Mouse (Mus musculus): ENCODE results near the gene Atp1a2. TPM values are rescaled to one million over a fixed set of nuclear protein-coding genes. Genes with fewer than 3 reads are reported as not detected.
A peak's percentile ranks its signal among the peaks of the same experiment; 100 is the strongest.

Atp1a2 gene
- total RNA-seq, 2 experiments from 2014 or later, result 896 to 1,049 TPM

- peak; percentile 65 for DNase-seq (ENCODE audit: low spot score)
Measured at GRCm38 (mm10) chr1:172325680-172326535, 28.0 kb upstream of the Atp1a2 start.

DNA sequence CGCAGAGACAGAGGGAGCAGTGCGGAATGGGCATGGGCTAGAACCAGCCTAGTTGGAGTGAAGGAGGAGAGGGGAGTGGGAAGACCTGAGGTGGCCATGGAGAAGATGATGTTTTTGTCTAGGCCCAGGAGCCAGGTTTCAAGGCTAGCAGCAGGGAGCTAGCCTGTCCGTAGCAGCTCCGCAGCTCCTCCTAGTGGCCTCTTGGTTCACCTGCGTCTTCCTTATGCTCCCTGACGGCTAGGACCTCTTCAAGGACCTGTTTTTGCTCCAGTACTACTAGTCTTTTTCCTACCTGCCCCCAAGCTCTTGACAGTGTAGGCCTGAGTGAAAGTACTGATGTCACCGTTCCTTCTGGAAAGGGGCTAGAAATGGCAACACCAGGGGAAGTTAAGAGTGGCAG is 26.9 kb upstream of the Atp1a2 start:
- DNase-seq (ENCODE audit: low spot score), result peak; percentile 73

- no peak for DNase-seq (ENCODE audit: low spot score)
Measured at GRCm38 (mm10) chr1:172323801-172324359, 26.0 kb upstream of the Atp1a2 start.

GRCm38 (mm10) chr1:172323298-172323697 is 25.4 kb upstream of the Atp1a2 start:
- DNase-seq (ENCODE audit: low spot score), result no peak

DNA sequence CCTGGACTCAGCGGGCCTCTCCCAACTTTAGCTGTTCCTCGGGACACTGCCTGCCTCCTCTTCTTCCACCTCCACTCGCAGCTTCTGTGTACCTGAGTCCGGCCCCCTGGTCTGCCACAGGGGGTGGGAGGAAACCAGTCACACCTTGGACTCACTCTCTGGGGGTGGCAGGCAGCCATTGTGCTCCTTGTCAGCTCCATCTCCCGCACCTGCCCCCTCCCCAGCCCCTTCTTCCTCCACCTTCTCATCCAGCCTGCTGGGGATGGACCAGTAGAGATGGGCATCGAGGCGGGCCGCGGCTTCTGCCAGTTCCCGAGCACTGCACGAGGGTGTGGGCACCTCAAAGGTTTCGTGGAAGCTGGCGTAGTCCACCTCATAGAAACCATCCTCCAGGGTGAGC is 24.9 kb upstream of the Atp1a2 start:
- no peak for DNase-seq (ENCODE audit: low spot score)

- DNase-seq (ENCODE audit: low spot score), result no peak
Measured at GRCm38 (mm10) chr1:172319921-172320411, 22.1 kb upstream of the Atp1a2 start.

DNA sequence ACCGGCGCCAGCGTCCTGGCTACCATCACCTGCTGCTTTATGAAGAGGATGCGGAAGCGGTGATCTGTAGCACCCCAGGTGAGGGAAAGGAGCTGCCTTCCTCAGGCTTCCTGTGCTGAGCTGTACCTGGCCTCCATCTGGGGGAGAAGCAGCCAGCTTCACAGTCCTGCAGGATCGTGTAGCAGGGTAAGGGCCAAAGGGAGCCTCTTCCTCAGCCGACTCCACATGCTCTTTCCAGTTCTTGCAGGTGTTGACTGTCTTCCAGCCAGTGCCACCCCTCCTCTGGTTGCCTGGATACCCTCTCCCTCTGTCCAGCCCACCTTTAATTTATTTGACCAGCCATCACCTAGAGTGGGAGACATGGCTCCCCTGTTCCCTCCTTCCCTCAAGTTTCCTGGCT is 21.5 kb upstream of the Atp1a2 start:
- DNase-seq (ENCODE audit: low spot score), result no peak

DNA sequence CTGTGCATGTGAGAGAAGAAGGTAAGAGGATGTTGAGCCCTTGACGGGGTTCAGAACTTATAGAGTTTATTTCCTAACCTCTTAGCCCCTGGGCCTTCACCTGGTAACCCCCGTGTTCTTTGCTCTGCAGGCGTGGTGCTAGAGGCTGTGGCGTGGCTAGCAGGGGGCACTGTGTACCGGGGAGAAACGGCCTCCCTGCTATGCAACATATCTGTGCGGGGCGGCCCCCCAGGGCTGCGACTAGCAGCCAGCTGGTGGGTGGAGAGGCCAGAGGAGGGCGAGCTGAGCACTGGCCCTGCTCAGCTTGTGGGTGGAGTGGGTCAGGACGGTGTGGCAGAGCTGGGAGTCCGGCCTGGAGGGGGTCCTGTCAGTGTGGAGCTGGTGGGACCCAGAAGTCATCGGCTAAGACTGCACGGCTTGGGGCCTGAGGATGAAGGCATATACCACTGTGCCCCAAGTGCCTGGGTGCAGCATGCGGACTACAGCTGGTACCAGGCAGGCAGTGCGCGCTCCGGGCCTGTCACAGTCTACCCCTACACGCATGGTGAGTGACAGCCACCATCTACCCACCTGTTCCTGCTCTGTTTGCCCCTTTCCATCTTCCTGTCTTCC is 20.7 kb upstream of the Atp1a2 start:
- no peak for DNase-seq (ENCODE audit: low spot score)

GRCm38 (mm10) chr1:172317946-172318345 is 20.1 kb upstream of the Atp1a2 start:
- no peak for DNase-seq (ENCODE audit: low spot score)

DNA sequence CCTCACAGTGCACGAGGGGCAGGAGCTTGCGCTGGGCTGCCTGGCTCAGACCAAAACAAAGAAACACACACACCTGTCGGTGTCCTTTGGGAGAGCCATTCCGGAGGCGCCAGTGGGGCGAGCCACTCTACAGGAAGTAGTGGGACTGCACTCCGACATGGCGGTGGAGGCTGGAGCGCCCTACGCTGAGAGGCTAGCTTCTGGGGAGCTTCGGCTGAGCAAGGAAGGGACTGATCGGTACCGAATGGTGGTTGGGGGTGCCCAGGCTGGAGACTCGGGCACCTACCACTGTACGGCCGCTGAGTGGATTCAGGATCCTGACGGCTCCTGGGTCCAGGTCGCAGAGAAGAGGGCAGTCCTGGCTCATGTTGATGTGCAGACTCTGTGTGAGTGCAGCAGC is 19.6 kb upstream of the Atp1a2 start:
- no peak for DNase-seq (ENCODE audit: low spot score)

DNA sequence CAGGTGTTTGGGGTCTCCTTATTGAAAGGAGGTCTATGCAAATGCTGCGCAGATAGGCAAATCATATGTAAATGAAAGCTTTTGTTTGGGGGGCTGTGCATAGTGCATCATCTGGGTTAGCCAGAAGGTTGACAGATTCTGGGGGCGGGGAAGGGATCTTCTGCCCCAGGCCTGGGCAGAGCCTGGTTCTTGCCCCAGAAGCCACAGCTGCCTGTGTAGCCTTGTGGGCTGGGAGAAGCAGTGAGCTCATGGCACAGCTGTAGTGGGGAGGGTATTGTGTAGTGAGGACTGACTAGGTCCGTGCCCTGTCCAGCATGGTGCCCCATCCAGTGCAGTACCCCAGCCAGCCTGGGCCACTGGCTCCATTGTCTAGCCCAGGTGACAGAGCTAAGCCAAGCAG is 17.0 kb upstream of the Atp1a2 start:
- DNase-seq (ENCODE audit: low spot score), result no peak

DNA sequence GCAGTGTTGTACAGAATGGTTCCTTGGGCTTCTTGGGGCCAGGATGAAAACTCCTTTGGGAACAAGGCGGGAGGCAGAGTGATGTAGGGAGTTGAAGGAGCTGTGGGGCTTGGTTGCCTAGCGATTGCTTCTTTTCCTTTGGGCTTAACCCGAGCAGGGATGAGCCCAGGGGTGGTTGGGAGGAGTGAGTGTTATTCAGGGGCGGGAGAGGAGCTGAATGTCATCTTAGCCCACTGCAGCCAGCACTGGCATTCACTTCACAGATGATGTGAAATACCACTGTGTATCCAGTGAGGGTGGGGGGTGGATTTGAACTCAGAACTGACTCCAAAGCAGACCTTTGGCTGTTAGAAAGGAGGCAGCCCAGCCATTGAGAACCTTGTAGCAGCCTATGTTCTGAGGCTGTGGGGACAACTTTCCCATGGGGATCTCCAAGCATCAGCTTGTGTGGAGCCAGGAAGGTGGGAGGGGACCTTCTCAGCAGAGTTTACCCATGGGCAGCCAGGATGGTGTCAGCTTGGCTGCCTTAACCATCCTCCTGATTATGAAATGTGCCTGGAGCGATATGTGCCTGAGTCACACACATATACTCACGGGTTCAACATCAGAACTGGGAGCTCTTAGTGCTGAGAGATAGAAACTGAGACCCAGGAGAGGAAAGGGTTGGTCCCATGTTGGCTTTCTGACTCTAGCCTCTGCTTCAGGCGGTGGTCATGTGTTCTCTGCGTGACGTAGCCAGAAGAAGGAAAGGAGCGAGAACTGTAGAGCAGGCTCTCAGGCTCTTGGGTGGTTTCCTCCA is 15.9 kb upstream of the Atp1a2 start:
- no peak for DNase-seq (ENCODE audit: low spot score)

DNA sequence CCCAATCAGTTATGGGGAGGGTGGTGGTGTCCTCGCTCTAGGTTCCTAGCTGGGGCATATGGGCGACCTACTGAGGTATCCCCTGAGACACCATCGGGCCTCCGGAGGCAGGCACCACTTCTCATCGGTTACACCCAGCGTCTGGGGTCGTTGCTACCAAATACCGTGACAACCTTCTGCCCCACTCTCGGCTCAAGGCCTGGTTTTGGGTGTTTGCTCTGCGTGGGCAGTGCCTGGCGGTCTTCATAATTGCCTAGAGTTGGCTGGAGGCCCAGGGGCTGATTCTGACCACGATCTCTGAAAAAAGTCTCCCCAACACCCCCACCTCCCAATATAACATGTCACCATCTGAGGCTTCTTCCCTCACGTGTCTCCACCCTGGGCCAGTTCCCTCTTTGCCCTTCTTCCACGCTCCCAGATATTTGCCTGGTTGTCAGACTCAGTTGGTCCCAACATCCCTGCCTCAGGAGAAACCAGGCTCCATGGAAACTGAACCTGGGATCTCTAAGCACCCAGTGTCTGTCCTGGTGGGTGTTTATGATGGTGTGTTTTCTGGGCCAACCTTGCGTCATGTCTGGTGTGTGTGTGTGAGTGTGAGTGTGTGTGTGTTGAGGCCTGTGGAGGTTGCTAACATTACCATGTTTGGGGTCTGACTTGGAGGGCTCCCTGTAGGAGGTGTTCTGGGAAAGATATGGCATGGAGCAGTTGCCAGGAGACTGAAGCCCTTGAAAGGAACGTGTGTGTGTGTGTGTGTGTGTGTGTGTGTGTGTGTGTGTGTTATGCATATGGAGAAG is 15.1 kb upstream of the Atp1a2 start:
- no peak for DNase-seq (ENCODE audit: low spot score)

DNA sequence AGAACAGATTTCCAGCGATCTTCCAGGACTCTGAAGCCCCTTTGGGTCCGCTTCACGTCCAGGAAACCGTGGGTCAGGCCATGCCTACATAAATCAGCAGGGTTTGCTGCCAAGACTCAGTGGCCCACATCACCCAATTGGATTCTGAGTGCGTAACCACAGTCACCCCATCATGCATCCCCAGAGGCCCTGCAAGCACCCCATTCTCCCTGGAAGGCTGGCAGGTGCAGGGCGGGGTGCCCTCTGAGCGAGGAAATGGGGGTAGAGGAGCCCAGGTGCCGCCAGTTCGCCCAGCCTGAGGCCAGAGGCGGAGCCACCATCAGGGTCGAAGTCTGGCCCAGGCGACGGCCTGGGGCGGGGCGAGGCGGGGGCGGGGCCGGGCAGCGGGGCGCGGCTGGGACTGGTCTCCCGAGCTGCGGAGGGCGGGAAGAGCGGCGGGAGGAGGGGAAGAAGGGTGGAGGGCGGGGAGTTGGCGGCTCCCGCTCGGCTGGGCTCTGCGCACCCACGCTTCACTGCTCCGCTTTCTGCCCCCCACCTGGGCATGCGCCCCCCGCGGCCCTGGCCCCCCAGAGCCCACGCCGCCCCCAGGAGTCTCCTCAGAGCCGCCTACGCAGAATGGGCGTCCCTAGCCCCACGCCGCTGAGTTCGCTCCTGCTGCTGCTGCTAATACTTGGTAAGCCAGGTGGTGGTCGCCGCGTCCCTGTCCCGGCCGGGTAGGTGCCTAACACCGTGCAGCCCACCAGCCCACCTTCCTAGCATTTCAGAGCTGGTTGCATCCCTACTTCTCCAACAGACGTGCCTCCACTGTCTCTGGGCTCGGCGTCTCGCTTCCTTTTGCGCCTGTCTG is 14.3 kb upstream of the Atp1a2 start:
- peak; percentile 84 for DNase-seq (ENCODE audit: low spot score)

DNA sequence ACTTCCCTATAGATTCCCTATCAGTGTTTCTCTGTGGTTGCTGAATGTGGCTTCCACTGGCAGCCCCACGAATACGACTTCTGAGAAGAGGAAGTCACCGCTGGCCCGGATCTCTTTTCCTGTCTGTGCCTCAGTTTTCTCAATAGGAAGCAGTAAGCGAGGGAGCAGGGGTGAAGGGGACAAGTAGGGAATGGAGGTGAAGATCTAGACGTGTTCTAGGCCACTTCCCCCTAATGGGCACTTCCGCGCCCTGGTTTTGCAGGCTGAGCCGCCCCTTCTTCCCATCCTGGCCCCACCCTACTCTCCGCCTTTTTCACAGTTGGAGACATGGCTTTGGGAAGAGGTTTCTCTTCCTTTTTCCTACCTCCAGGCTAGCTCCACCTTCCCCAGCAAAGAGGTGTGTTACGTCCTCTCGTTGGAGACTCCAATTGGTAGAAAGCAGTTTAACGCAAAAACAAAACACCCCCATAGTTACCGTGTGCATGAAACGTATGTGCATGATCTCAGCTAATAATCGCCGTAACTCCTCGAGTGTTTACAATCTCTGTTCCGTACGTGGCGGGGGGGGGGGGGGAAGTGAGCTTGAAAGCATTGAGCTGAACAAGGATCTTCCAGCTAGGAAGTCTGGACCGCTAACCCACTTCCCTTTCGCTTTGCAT is 13.5 kb upstream of the Atp1a2 start:
- peak; percentile 57 for DNase-seq (ENCODE audit: low spot score)

DNA sequence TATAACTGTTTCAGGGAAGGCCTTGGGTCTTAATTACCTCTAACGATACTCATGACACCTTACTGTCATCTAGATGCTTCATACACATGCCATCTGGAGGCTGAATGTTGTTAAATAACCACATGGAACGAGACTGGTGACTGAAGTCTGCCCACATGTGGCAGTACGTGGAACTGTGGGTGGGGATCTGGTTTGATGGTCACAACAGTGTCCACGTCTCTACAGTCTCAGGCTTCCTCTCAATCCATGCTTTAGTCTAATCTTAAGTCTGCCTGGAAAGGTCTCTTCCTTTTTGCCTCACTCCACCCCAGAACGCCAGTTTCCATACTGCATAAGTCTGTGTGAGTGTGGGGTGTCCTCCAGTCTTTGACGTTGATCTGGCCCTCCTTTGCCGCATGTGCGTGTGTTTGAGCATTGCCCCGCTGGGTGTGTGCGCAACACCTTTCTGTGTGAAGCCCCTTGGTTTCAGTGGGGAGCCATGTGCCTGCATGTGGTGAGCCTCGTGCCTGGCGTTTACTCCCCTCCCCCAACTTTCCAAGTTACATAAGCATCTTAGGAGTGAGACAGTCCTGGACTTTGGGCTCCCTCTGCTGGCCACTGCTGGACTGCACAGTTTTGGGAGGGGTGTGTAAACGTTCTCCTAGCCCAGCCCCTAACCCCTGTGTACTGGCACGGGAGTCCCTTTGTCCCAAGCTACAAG is 12.0 kb upstream of the Atp1a2 start:
- DNase-seq (ENCODE audit: low spot score), result peak; percentile 95

DNA sequence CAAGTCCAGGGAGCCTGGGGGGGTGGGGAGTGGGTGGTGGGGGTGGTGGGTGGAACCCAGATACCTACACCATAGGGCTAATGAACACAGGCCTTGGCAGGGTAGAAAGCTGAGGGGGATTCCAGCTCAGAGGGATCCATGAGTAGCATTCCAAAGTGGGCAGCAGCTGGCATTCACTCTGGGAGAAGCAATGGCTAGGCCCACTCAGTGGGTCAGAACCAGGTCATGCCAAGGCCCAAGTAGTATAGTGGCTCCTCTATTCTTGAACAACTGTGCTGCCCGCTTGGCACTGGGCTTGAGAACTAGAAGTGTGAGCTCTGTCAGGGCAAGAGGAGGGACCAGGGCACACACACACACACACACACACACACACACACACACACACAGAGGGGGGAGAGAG is 10.5 kb upstream of the Atp1a2 start:
- no peak for DNase-seq (ENCODE audit: low spot score)

GRCm38 (mm10) chr1:172307936-172308335 is 10.1 kb upstream of the Atp1a2 start:
- DNase-seq (ENCODE audit: low spot score), result no peak

- DNase-seq (ENCODE audit: low spot score), result no peak
Measured at GRCm38 (mm10) chr1:172306885-172307284, 9.0 kb upstream of the Atp1a2 start.

Measured in gastrocnemius, adult 18-20 months (tissue).